Mouse (Mus musculus): ENCODE data around the gene Egln1.

DNA sequence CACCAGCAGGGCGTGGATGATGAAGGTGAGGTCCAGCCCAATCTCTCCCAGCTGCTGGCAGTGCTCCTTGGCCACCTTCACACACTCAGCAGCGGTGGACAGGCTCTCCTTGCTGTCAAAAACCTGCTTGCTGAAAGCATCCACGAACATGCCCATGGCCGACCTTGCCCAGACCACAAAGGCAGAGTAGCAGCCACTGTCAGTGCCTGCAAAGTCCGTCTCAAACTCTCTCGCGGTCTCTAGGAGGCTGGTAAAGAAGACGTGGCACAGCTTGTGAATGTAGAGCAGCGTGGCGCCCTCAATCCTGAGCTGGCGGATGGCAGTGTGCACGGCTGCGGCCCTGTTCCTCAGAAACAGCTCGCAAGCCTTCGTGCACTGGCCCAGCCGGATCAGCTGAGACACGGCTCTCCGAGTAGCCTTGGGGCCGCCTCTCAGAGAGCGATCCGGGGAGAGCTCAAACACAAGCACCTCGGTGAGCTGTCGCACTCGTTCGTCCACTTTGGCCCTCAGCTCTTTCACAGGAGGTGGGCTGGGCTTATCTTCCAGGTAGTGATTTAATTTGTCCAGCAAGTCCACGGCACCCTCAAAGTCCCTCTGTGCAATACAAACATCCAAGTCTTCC, 53.0 kb downstream of the Egln1 start:
- no peak for TF ChIP-seq CTCF (IDR thresholded peaks at IDR 0.05; ENCODE audit: extremely low read depth, insufficient read depth, low read length)
- no peak for TF ChIP-seq POLR2A (IDR thresholded peaks at IDR 0.05; ENCODE audit: extremely low read depth, insufficient read depth, low read length)

Measured in cortical plate, adult 2 months (tissue).